Mouse (Mus musculus): ENCODE results near the gene Cd82. TPM values are rescaled to one million over a fixed set of nuclear protein-coding genes. Genes with fewer than 3 reads are reported as not detected.

Gene Cd82
- polyA plus RNA-seq, 1 experiment from 2014 or later = 58.8 TPM

GRCm38 (mm10) chr2:93473915-93474314, 11.0 kb upstream of the Cd82 start:
- H3K36me3 ChIP-seq (ENCODE audit: control insufficient read depth, insufficient read depth) = no peaks in the 10 kb centered on the region
- whole genome bisulfite sequencing = 80% methylated on average over 9 of the region's 9 CpGs
- H3K27me3 ChIP-seq (ENCODE audit: control insufficient read depth, insufficient read depth, low read length) = peaks cover 17% of the 10 kb centered on the region
- H3K9me3 ChIP-seq (replicated peaks; ENCODE audit: control insufficient read depth, low read length) = no peaks in the 10 kb centered on the region
- peaks cover 9% of the 10 kb centered on the region for H3K4me1 ChIP-seq (ENCODE audit: control insufficient read depth, insufficient read depth, low read length)
- no peak overlapping the region for H3K9ac ChIP-seq (ENCODE audit: low read length)
- no peak overlapping the region for H3K4me3 ChIP-seq (ENCODE audit: low read length)
- no peak for ATAC-seq (replicated peaks; ENCODE audit: extremely low read depth, insufficient read depth, low FRiP score)
- no peak overlapping the region for H3K27ac ChIP-seq (ENCODE audit: low read length)
- no peak overlapping the region for H3K4me2 ChIP-seq (ENCODE audit: low read depth, low read length)

GRCm38 (mm10) chr2:93470849-93471576, 8.1 kb upstream of the Cd82 start:
- Histone ChIP-seq H3K9me3 (replicated peaks; ENCODE audit: control insufficient read depth, low read length) (no peaks in the 10 kb centered on the region), H3K4me1 (ENCODE audit: control insufficient read depth, insufficient read depth, low read length) (peaks cover 13% of the 10 kb centered on the region), H3K4me3 (ENCODE audit: low read length) (peak overlapping the region; percentile 52; the same call in 1 of the 2 replicates), H3K4me2 (ENCODE audit: low read depth, low read length) (peak overlapping the region; percentile 83), H3K27me3 (ENCODE audit: control insufficient read depth, insufficient read depth, low read length) (peaks cover 8% of the 10 kb centered on the region), H3K36me3 (ENCODE audit: control insufficient read depth, insufficient read depth) (no peaks in the 10 kb centered on the region), H3K27ac (ENCODE audit: low read length) (peak overlapping the region; percentile 33; the same call in 1 of the 2 replicates), H3K9ac (ENCODE audit: low read length) (peak overlapping the region; percentile 71)
- no peak for ATAC-seq (replicated peaks; ENCODE audit: extremely low read depth, insufficient read depth, low FRiP score)
- WGBS = 17% methylated on average over 3 of the region's 3 CpGs

- Histone ChIP-seq H3K9me3 (replicated peaks; ENCODE audit: control insufficient read depth, low read length) (no peaks in the 10 kb centered on the region), H3K9ac (ENCODE audit: low read length) (peak overlapping the region; percentile 71), H3K36me3 (ENCODE audit: control insufficient read depth, insufficient read depth) (no peaks in the 10 kb centered on the region), H3K27ac (ENCODE audit: low read length) (0 out of 2 replicates have a peak overlapping the region, but pooled peaks have one; percentile 2), H3K4me1 (ENCODE audit: control insufficient read depth, insufficient read depth, low read length) (peaks cover 11% of the 10 kb centered on the region), H3K27me3 (ENCODE audit: control insufficient read depth, insufficient read depth, low read length) (peaks cover 7% of the 10 kb centered on the region; the same call in 1 of the 2 replicates), H3K4me2 (ENCODE audit: low read depth, low read length) (peak overlapping the region; percentile 83), H3K4me3 (ENCODE audit: low read length) (peak overlapping the region; percentile 52)
- ATAC-seq (replicated peaks; ENCODE audit: extremely low read depth, insufficient read depth, low FRiP score) = peak; percentile 50
- WGBS = 1% methylated on average over 9 of the region's 9 CpGs
Measured at GRCm38 (mm10) chr2:93470127-93470526, 7.2 kb upstream of the Cd82 start.

- Histone ChIP-seq H3K36me3 (ENCODE audit: control insufficient read depth, insufficient read depth) (no peaks in the 10 kb centered on the region), H3K4me2 (ENCODE audit: low read depth, low read length) (no peak overlapping the region), H3K4me3 (ENCODE audit: low read length) (no peak overlapping the region), H3K9ac (ENCODE audit: low read length) (no peak overlapping the region), H3K4me1 (ENCODE audit: control insufficient read depth, insufficient read depth, low read length) (peaks cover 10% of the 10 kb centered on the region), H3K27ac (ENCODE audit: low read length) (no peak overlapping the region), H3K27me3 (ENCODE audit: control insufficient read depth, insufficient read depth, low read length) (peaks cover 5% of the 10 kb centered on the region; the same call in 1 of the 2 replicates), H3K9me3 (replicated peaks; ENCODE audit: control insufficient read depth, low read length) (no peaks in the 10 kb centered on the region)
- ATAC-seq (replicated peaks; ENCODE audit: extremely low read depth, insufficient read depth, low FRiP score) = no peak
- WGBS = 11% methylated on average over 7 of the region's 7 CpGs
Measured at GRCm38 (mm10) chr2:93469118-93469517, 6.2 kb upstream of the Cd82 start.

- no peak for ATAC-seq (replicated peaks; ENCODE audit: extremely low read depth, insufficient read depth, low FRiP score)
- H3K9me3 ChIP-seq (replicated peaks; ENCODE audit: control insufficient read depth, low read length) = no peaks in the 10 kb centered on the region
- no peak overlapping the region for H3K27ac ChIP-seq (ENCODE audit: low read length)
- H3K4me2 ChIP-seq (ENCODE audit: low read depth, low read length) = no peak overlapping the region
- no peak overlapping the region for H3K9ac ChIP-seq (ENCODE audit: low read length)
- H3K4me3 ChIP-seq (ENCODE audit: low read length) = no peak overlapping the region
- WGBS = 69% methylated on average over 3 of the region's 3 CpGs
- H3K36me3 ChIP-seq (ENCODE audit: control insufficient read depth, insufficient read depth) = no peaks in the 10 kb centered on the region
- H3K4me1 ChIP-seq (ENCODE audit: control insufficient read depth, insufficient read depth, low read length) = peaks cover 22% of the 10 kb centered on the region
- peaks cover 5% of the 10 kb centered on the region; the same call in 1 of the 2 replicates for H3K27me3 ChIP-seq (ENCODE audit: control insufficient read depth, insufficient read depth, low read length)
Measured at GRCm38 (mm10) chr2:93466314-93466713, 3.4 kb upstream of the Cd82 start.

GRCm38 (mm10) chr2:93461869-93462714, 848 bp downstream of the Cd82 start:
- peak overlapping the region; percentile 78 for H3K27ac ChIP-seq (ENCODE audit: low read length)
- peak overlapping the region; percentile 94 for H3K4me2 ChIP-seq (ENCODE audit: low read depth, low read length)
- H3K9ac ChIP-seq (ENCODE audit: low read length) = peak overlapping the region; percentile 79
- ATAC-seq (replicated peaks; ENCODE audit: extremely low read depth, insufficient read depth, low FRiP score) = peak; percentile 95
- H3K4me1 ChIP-seq (ENCODE audit: control insufficient read depth, insufficient read depth, low read length) = peaks cover 25% of the 10 kb centered on the region
- no peaks in the 10 kb centered on the region for H3K9me3 ChIP-seq (replicated peaks; ENCODE audit: control insufficient read depth, low read length)
- H3K4me3 ChIP-seq (ENCODE audit: low read length) = peak overlapping the region; percentile 67
- no peaks in the 10 kb centered on the region for H3K27me3 ChIP-seq (ENCODE audit: control insufficient read depth, insufficient read depth, low read length)
- WGBS = 3% methylated on average over 40 of the region's 41 CpGs
- H3K36me3 ChIP-seq (ENCODE audit: control insufficient read depth, insufficient read depth) = no peaks in the 10 kb centered on the region

- no peaks in the 10 kb centered on the region for H3K9me3 ChIP-seq (replicated peaks; ENCODE audit: control insufficient read depth, low read length)
- H3K4me3 ChIP-seq (ENCODE audit: low read length) = peak overlapping the region; percentile 67
- no peaks in the 10 kb centered on the region for H3K27me3 ChIP-seq (ENCODE audit: control insufficient read depth, insufficient read depth, low read length)
- H3K9ac ChIP-seq (ENCODE audit: low read length) = no peak overlapping the region
- H3K4me1 ChIP-seq (ENCODE audit: control insufficient read depth, insufficient read depth, low read length) = peaks cover 26% of the 10 kb centered on the region
- peak overlapping the region; percentile 94 for H3K4me2 ChIP-seq (ENCODE audit: low read depth, low read length)
- ATAC-seq (replicated peaks; ENCODE audit: extremely low read depth, insufficient read depth, low FRiP score) = no peak
- no peaks in the 10 kb centered on the region for H3K36me3 ChIP-seq (ENCODE audit: control insufficient read depth, insufficient read depth)
- H3K27ac ChIP-seq (ENCODE audit: low read length) = no peak overlapping the region
- 82% methylated on average over 6 of the region's 6 CpGs for WGBS
Measured at GRCm38 (mm10) chr2:93460786-93461469, 2.0 kb downstream of the Cd82 start.

GRCm38 (mm10) chr2:93459208-93459920, 3.6 kb downstream of the Cd82 start:
- Histone ChIP-seq H3K4me1 (ENCODE audit: control insufficient read depth, insufficient read depth, low read length) (peaks cover 35% of the 10 kb centered on the region), H3K4me2 (ENCODE audit: low read depth, low read length) (peak overlapping the region; percentile 94), H3K27me3 (ENCODE audit: control insufficient read depth, insufficient read depth, low read length) (no peaks in the 10 kb centered on the region), H3K9me3 (replicated peaks; ENCODE audit: control insufficient read depth, low read length) (no peaks in the 10 kb centered on the region), H3K9ac (ENCODE audit: low read length) (no peak overlapping the region), H3K36me3 (ENCODE audit: control insufficient read depth, insufficient read depth) (no peaks in the 10 kb centered on the region), H3K4me3 (ENCODE audit: low read length) (no peak overlapping the region), H3K27ac (ENCODE audit: low read length) (peak overlapping the region; percentile 54; the same call in 1 of the 2 replicates)
- no peak for ATAC-seq (replicated peaks; ENCODE audit: extremely low read depth, insufficient read depth, low FRiP score)
- WGBS = 68% methylated on average over 7 of the region's 7 CpGs

All from heart, embryonic 16.5 days (tissue).